Mouse (Mus musculus) ES-E14 (cell line): ENCODE measurements around the gene Csrnp3. TPM values are rescaled to one million over a fixed set of nuclear protein-coding genes. Genes with fewer than 3 reads are reported as not detected.

Source experiments
- DNase-seq: peaks from one replicate; pipeline ENCODE4 v3.0.0-alpha.2; 2013; ENCODE audit warnings: low read depth, low spot score
- H3K27ac ChIP-seq: 2 replicates; pipeline ENCODE4 v1.5.1; 2012; ENCODE audit warnings: low read depth, mild to moderate bottlenecking, low read length, moderate library complexity, mixed read lengths; ENCODE audit not compliant: poor library complexity, insufficient read depth, severe bottlenecking
- H3K36me3 ChIP-seq: 2 replicates; pipeline ENCODE4 v1.6.1; 2012; ENCODE audit warnings: mild to moderate bottlenecking, low read length, moderate library complexity, mixed read lengths; ENCODE audit not compliant: control insufficient read depth, poor library complexity, insufficient read depth, severe bottlenecking
- H3K4me1 ChIP-seq, 2 experiments: fragments of 150-350 bp in 1 of 2; sonication (generic) in 1 of 2; 2 replicates each; pipeline ENCODE4 v1.6.1; 2012; ENCODE audit warnings: low read length in 2 of 2, mild to moderate bottlenecking in 1 of 2, mixed read lengths in 1 of 2; ENCODE audit not compliant: control insufficient read depth in 2 of 2, insufficient read depth in 2 of 2, poor library complexity in 1 of 2
- H3K4me3 ChIP-seq, 2 experiments: fragments of 150-350 bp in 1 of 2; sonication (generic) in 1 of 2; 2 replicates each; pipeline ENCODE4 v1.5.1; 2012; ENCODE audit warnings: low read length in 2 of 2, low read depth in 1 of 2, mild to moderate bottlenecking in 1 of 2, mixed read lengths in 1 of 2; ENCODE audit not compliant: insufficient read depth in 1 of 2, poor library complexity in 1 of 2, severe bottlenecking in 1 of 2
- H3K9ac ChIP-seq: 2 replicates; pipeline ENCODE4 v1.6.1; 2012; ENCODE audit warnings: low read depth, mild to moderate bottlenecking, low read length, mixed read lengths; ENCODE audit not compliant: poor library complexity, insufficient read depth, severe bottlenecking
- H3K9me3 ChIP-seq: fragments of 150-350 bp; sonication (generic); 2 replicates; pipeline ENCODE4 v1.6.1; 2012; ENCODE audit warnings: low read depth, mild to moderate bottlenecking, low read length; ENCODE audit not compliant: control insufficient read depth, insufficient read depth
- CHD2 ChIP-seq: IDR thresholded peaks from 2 replicates; pipeline ENCODE4 v1.6.1; 2014; ENCODE audit warnings: mild to moderate bottlenecking, low read depth, low read length, inconsistent platforms
- HCFC1 ChIP-seq: IDR thresholded peaks from 2 replicates; pipeline ENCODE4 v1.6.1; 2012; ENCODE audit warnings: low read length, inconsistent platforms, borderline replicate concordance; ENCODE audit not compliant: insufficient read depth
- MAFK ChIP-seq: IDR thresholded peaks from 2 replicates; pipeline ENCODE4 v1.6.1; 2014; ENCODE audit warnings: mild to moderate bottlenecking, low read depth, low read length, inconsistent platforms; ENCODE audit not compliant: insufficient read depth
- ZC3H11A ChIP-seq: IDR thresholded peaks from 2 replicates; pipeline ENCODE4 v1.6.1; 2012; ENCODE audit warnings: low read depth, mild to moderate bottlenecking, inconsistent platforms, low read length, borderline replicate concordance
- ZNF384 ChIP-seq: IDR thresholded peaks from 2 replicates; pipeline ENCODE4 v1.6.1; 2012; ENCODE audit warnings: low read depth, low read length, inconsistent platforms
- in situ Hi-C, 2 experiments: fragments of 600-800 bp; cut with MboI; formaldehyde crosslinking; loops; one replicate each; pipeline ENCODE4 v1.15.1; 2025; ENCODE audit warnings: low sequenced_read_pairs in 2 of 2, inconsistent platforms in 1 of 2; ENCODE audit not compliant: unreplicated experiment in 2 of 2
- total RNA-seq: library from RNA; depleted of rRNA; stranded (reverse); fragments of 300-350 nt; gene quantifications from 2 replicates; pipeline ENCODE4 v1.2.3, GENCODE M21; 2012

Csrnp3 gene
- total RNA-seq, 1 experiment, result 4.3 TPM

DNA sequence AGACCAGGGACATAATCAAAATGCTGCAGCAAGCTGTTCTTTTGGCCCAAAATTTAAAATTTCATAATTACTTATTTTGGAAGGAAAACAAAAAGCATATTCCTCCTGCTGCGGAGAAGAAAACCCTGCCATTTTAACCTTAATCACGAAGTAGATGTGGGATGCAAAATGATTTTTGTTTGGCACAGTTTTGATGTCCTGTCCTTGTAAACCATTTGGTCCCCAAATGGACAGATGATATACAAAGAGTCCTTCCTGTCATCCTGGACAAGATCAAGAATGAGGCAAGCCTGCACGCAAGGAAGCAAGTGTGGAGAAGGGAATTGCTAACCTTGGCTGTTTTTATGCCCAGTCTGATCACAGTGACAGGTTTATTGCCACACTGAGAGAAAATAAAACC, 46.0 kb downstream of the Csrnp3 start:
- no peak for TF ChIP-seq ZC3H11A
- no peak for TF ChIP-seq ZNF384
- TF ChIP-seq HCFC1, result no peak
- no peak for TF ChIP-seq CHD2
- TF ChIP-seq MAFK, result no peak
- Histone ChIP-seq H3K36me3 (no peaks in the 10 kb centered on the region), H3K4me1 (no peaks in the 10 kb centered on the region), H3K27ac (no peak overlapping the region), H3K4me3 (no peak overlapping the region), H3K9ac (no peak overlapping the region), H3K9me3 (no peaks in the 10 kb centered on the region)
- no peak for DNase-seq
- in situ Hi-C loops, result no loop called here

DNA sequence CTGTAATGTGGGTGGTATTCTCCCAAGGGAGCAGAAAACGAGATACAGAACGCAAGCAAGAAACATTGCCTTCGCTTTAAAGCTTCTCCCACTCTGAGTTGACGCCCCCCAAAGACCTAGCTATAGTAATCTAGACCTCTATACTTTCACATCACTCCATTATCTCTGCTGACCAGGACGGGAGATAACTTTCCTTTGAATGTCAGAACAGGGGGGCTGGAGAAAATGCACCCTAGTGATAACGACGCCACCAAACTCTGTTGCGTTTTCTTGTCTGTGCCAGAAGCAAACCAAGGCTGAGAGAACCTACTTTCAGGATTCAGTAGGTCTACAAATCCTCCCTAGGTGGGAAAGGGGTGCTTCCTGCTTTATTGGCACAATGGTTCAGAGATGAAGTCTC, 47.7 kb downstream of the Csrnp3 start:
- no peaks in the 10 kb centered on the region for H3K4me1 ChIP-seq
- no peaks in the 10 kb centered on the region for H3K36me3 ChIP-seq
- no peaks in the 10 kb centered on the region for H3K9me3 ChIP-seq
- TF ChIP-seq CHD2, result no peak
- TF ChIP-seq ZC3H11A, result no peak
- TF ChIP-seq MAFK, result no peak
- TF ChIP-seq HCFC1, result no peak
- no peak for TF ChIP-seq ZNF384
- H3K9ac ChIP-seq, result no peak overlapping the region
- no peak for DNase-seq
- in situ Hi-C loops, result no loop called here
- no peak overlapping the region for H3K4me3 ChIP-seq
- no peak overlapping the region for H3K27ac ChIP-seq

DNA sequence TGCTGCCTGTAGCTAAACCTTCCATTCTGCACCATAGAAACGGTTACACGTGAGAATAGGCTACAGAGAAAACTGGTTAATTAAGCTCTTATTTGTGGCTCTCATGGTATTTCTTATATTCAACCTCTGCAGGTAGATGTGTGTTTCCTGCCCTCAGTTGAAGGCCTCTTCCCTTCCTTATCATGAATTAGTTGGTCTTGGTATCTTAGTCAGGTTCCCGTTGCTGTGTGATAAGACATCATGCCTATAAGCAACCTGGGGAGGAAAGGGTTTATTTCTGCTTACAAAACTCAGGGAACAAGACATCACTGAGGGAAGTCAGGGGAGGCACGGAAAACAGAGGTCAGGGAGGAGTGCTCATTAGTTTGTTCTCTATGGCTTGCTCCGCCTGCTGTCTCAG, 48.7 kb downstream of the Csrnp3 start:
- H3K36me3 ChIP-seq, result no peaks in the 10 kb centered on the region
- no peak for DNase-seq
- no peak for TF ChIP-seq ZNF384
- TF ChIP-seq HCFC1, result no peak
- TF ChIP-seq ZC3H11A, result no peak
- TF ChIP-seq MAFK, result no peak
- no peak for TF ChIP-seq CHD2
- H3K9me3 ChIP-seq, result no peaks in the 10 kb centered on the region
- no peak overlapping the region for H3K4me3 ChIP-seq
- no peak overlapping the region for H3K27ac ChIP-seq
- no peaks in the 10 kb centered on the region for H3K4me1 ChIP-seq
- H3K9ac ChIP-seq, result no peak overlapping the region
- in situ Hi-C loops, result no loop called here

DNA sequence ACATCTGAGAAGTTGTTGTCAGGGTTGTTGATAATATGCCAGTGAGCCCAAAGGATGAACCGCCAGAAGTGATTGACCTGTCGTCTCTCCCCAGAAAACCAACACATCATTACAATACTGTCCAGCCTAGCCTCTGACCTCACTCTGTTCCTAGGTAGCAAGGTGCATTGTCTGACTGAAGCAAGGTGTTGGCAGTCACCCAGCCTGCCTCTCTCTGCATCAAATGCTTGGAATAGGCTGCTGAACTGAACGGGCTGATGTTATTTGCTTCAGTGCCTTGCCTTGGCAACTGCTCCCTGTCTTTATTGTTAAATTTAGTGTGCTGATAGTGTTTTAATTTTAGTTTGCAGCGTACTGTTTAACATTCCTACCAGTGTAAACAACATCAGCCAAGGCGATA, 51.0 kb downstream of the Csrnp3 start:
- no peak overlapping the region for H3K9ac ChIP-seq
- H3K4me1 ChIP-seq, result no peaks in the 10 kb centered on the region
- no peaks in the 10 kb centered on the region for H3K9me3 ChIP-seq
- no peaks in the 10 kb centered on the region for H3K36me3 ChIP-seq
- TF ChIP-seq CHD2 (no peak), ZC3H11A (no peak)
- H3K4me3 ChIP-seq, result no peak overlapping the region
- in situ Hi-C loops, result no loop called here
- H3K27ac ChIP-seq, result no peak overlapping the region
- DNase-seq, result no peak

DNA sequence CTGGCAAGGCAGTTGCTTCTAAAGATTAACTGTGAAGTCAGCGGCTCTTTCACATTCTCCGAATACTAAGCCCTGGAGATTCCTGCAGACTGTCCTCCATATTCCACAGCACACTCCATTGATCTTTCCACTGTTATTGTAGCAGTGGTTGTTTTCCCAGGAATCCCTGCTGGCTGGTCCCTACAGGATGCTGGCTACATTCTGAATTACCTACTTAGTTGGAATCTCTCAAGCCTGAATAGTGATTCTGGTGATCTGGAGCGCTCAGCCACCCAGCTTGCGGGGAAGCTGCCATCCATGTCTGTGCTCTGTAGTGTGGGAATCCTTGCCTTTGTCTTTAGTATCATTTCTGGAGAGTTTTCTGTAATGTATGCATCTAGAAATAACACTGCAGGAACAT, 51.5 kb downstream of the Csrnp3 start:
- no peak overlapping the region for H3K27ac ChIP-seq
- H3K9me3 ChIP-seq, result no peaks in the 10 kb centered on the region
- H3K9ac ChIP-seq, result no peak overlapping the region
- no peaks in the 10 kb centered on the region for H3K36me3 ChIP-seq
- in situ Hi-C loops, result no loop called here
- TF ChIP-seq CHD2 (no peak), HCFC1 (no peak)
- H3K4me3 ChIP-seq, result no peak overlapping the region
- no peak for DNase-seq
- no peaks in the 10 kb centered on the region for H3K4me1 ChIP-seq
